Mouse (Mus musculus) brain, embryonic 14.5 days (tissue): Measurements from ENCODE around the gene Ankrd27.

ENCODE experiments used
- CTCF ChIP-seq: fragments of 200-500 bp; IDR thresholded peaks from 2 replicates; pipeline ENCODE4 v1.5.1; 2012; ENCODE audit warnings: inconsistent platforms, mild to moderate bottlenecking, moderate library complexity, borderline replicate concordance; ENCODE audit not compliant: insufficient read depth, insufficient read length; ENCODE audit errors: extremely low read depth
- POLR2A ChIP-seq: fragments of 200-500 bp; IDR thresholded peaks from 2 replicates; pipeline ENCODE4 v1.6.1; 2012; ENCODE audit warnings: mild to moderate bottlenecking, inconsistent platforms, borderline replicate concordance; ENCODE audit not compliant: poor library complexity, insufficient read depth, insufficient read length, severe bottlenecking; ENCODE audit errors: extremely low read depth

DNA sequence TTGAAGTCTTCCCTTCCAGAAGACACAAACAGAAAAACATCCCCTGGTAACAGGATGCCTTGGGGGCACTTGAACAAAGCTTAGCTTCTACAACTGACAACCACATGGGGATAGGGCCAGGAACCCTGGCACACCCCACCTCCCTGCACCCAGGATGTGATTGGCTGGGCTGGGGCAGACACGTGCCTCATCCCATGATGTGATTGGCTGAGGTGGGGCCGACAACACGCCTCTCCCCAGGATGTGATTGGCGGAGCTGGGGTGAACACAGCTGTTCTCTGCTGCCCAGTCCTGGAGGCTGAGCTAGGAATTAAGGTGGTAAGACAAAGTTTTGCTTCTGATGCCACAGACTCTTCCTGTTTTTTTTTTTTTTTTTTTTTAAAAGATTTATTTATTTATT lies 92.9 kb downstream of the Ankrd27 start:
- no peak for TF ChIP-seq POLR2A
- TF ChIP-seq CTCF, result no peak
